Mouse (Mus musculus) myocyte (in vitro differentiated cells): ENCODE results near the gene Dnajb13.

Experiments
- E2F4 ChIP-seq: IDR thresholded peaks from one replicate; pipeline ENCODE4 v1.6.1; 2011; ENCODE audit warnings: mild to moderate bottlenecking, control low read depth, moderate library complexity; ENCODE audit not compliant: insufficient read depth
- MYOD1 ChIP-seq, 3 experiments: IDR thresholded peaks; one replicate each; pipeline ENCODE4 v1.6.1; 2011; ENCODE audit warnings: control low read depth in 2 of 3, low read depth in 2 of 3, mild to moderate bottlenecking in 2 of 3, moderate library complexity in 1 of 3; ENCODE audit not compliant: insufficient read length in 2 of 3, control insufficient read depth in 1 of 3
- MYOG ChIP-seq, 3 experiments: IDR thresholded peaks; one replicate each; pipeline ENCODE4 v1.6.1; 2011; ENCODE audit warnings: control low read depth in 2 of 3, low read depth in 2 of 3, mild to moderate bottlenecking in 2 of 3; ENCODE audit not compliant: insufficient read length in 2 of 3, control insufficient read depth in 1 of 3, insufficient read depth in 1 of 3
- POLR2A ChIP-seq: IDR thresholded peaks from one replicate; pipeline ENCODE4 v1.6.1; 2011; ENCODE audit warnings: low read depth, mild to moderate bottlenecking, control low read depth, moderate library complexity; ENCODE audit not compliant: insufficient read length
- POLR2AphosphoS2 ChIP-seq: IDR thresholded peaks from one replicate; pipeline ENCODE4 v1.6.1; 2011; ENCODE audit warnings: low read depth, control low read depth; ENCODE audit not compliant: insufficient read length
- REST ChIP-seq: IDR thresholded peaks from one replicate; pipeline ENCODE4 v1.6.1; 2011; ENCODE audit warnings: mild to moderate bottlenecking, control low read depth, moderate library complexity; ENCODE audit not compliant: insufficient read depth, insufficient read length
- TCF12 ChIP-seq: IDR thresholded peaks from one replicate; pipeline ENCODE4 v1.6.1; 2011; ENCODE audit warnings: mild to moderate bottlenecking, control low read depth; ENCODE audit not compliant: poor library complexity, insufficient read depth, severe bottlenecking
- USF1 ChIP-seq: IDR thresholded peaks from one replicate; pipeline ENCODE4 v1.6.1; 2011; ENCODE audit warnings: low read depth, mild to moderate bottlenecking, control low read depth, moderate library complexity

GRCm38 (mm10) chr7:100471407-100471797, 43.4 kb downstream of the Dnajb13 start:
- TF ChIP-seq E2F4 = no peak
- no peak for TF ChIP-seq POLR2A
- no peak for TF ChIP-seq TCF12
- no peak for TF ChIP-seq REST
- TF ChIP-seq USF1 = no peak
- no peak for TF ChIP-seq POLR2AphosphoS2
- TF ChIP-seq MYOG (IDR thresholded peaks at IDR 0.05; ENCODE audit: control insufficient read depth in 1 of 3, insufficient read depth in 1 of 3, insufficient read length in 2 of 3, low read depth in 2 of 3) = no peak
- TF ChIP-seq MYOD1 (IDR thresholded peaks at IDR 0.05; ENCODE audit: control insufficient read depth in 1 of 3, insufficient read length in 2 of 3, low read depth in 2 of 3) = no peak
